Mouse (Mus musculus) stomach, adult 2 months (tissue): ENCODE data around the gene Angptl6. TPM values are rescaled to one million over a fixed set of nuclear protein-coding genes. Genes with fewer than 3 reads are reported as not detected.

ENCODE experiments used
- polyA plus RNA-seq: library from polyadenylated mRNA; depleted of rRNA; stranded (reverse); fragments of >200 nt; gene quantifications from 2 replicates; pipeline ENCODE4 v1.2.3, GENCODE M21; 2012; rRNA removed

Gene Angptl6
- polyA plus RNA-seq: 4.6 and 6.6 TPM in 2 replicates

DNA sequence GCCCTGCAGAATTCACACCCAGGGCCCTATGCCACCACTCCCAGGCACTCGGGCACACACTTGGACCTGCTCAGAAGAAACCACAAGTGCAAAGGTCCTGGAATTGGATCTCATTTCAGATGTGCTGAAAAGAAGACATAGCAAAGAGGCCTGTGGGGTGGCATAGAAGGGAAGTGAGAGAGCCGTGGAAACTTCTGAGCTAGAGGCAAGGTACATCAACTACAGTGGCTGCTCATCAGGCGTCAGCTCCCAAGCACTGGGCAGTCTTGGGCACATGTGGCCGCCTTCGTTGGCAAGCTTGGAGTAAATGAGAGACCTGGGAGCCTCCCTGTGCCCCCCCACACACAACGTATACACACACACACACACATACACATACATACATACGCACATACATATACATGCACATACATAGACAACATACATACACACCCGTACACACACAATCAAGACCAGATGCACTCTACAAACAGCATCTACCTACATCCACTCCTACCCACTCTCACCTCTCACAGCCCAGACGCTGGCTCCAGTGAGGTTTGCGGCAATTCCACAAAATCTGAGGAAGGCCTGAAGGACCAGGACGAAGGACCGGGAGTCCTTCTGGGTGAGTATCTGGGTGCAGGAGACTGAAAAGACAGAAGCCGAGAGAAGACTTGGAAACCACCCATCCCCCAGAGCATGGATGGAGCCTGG is at the start of gene Angptl6:
Angptl6 (minus strand) TSS at position 631 of the 696 bp plus-strand sequence.

GRCm38 (mm10) chr9:20898511-20899073 is 19.1 kb upstream of the Angptl6 start, which contains the start of gene Eif3g:
Eif3g (minus strand) TSS chr9:20898623.

GRCm38 (mm10) chr9:20887704-20888385 is 8.3 kb upstream of the Angptl6 start, which contains the start of gene Ppan:
Ppan (plus strand) TSS chr9:20888175.

GRCm38 (mm10) chr9:20868448-20869001 is 11.0 kb downstream of the Angptl6 start, which contains the start of gene A230050P20Rik:
A230050P20Rik (plus strand) TSS chr9:20868642.

Other genes with a start within 250 kb of the Angptl6 start
- gene Ubl5, start 236.8 kb downstream of the Angptl6 start, polyA plus RNA-seq: 85.7 and 103 TPM in 2 replicates
- 16.8 and 20.1 TPM in 2 replicates for gene Fbxl12, start 235.0 kb downstream of the Angptl6 start, polyA plus RNA-seq
- 6.4 and 9.3 TPM in 2 replicates for gene Pin1, start 227.6 kb downstream of the Angptl6 start, polyA plus RNA-seq
- gene Olfm2, start 133.4 kb downstream of the Angptl6 start, polyA plus RNA-seq: 0.68 and 0.78 TPM in 2 replicates
- 7.6 and 8.7 TPM in 2 replicates for gene Col5a3, start 64.7 kb downstream of the Angptl6 start, polyA plus RNA-seq
- gene Rdh8, start 61.2 kb downstream of the Angptl6 start, polyA plus RNA-seq: not detected in 2 replicates
- 27.0 and 29.6 TPM in 2 replicates for gene A230050P20Rik, start 11.1 kb downstream of the Angptl6 start, polyA plus RNA-seq
- 46.2 and 52.6 TPM in 2 replicates for gene Ppan, start 8.4 kb upstream of the Angptl6 start, polyA plus RNA-seq
- 65.9 and 73.1 TPM in 2 replicates for gene Eif3g, start 18.9 kb upstream of the Angptl6 start, polyA plus RNA-seq
- gene Dnmt1, start 80.2 kb upstream of the Angptl6 start, polyA plus RNA-seq: 11.1 and 12.4 TPM in 2 replicates
- gene S1pr2, start 97.1 kb upstream of the Angptl6 start, polyA plus RNA-seq: 3.9 and 4.3 TPM in 2 replicates
- gene Mrpl4, start 123.0 kb upstream of the Angptl6 start, polyA plus RNA-seq: 76.8 and 86.2 TPM in 2 replicates
- 3.9 and 4.4 TPM in 2 replicates for gene Icam1, start 136.3 kb upstream of the Angptl6 start, polyA plus RNA-seq
- gene Icam4, start 149.6 kb upstream of the Angptl6 start, polyA plus RNA-seq: 0.21 and 0.30 TPM in 2 replicates
- 0.21 and 0.48 TPM in 2 replicates for gene Icam5, start 152.3 kb upstream of the Angptl6 start, polyA plus RNA-seq
- gene Zglp1, start 187.4 kb upstream of the Angptl6 start, polyA plus RNA-seq: 0.12 and 1.0 TPM in 2 replicates
- gene Gm49373, start 193.4 kb upstream of the Angptl6 start, polyA plus RNA-seq: 0.09 TPM in 1 of 2 replicates, not detected in the other
- gene Fdx1l, start 193.9 kb upstream of the Angptl6 start, polyA plus RNA-seq: 22.8 and 51.6 TPM in 2 replicates
- 6.2 and 11.8 TPM in 2 replicates for gene Gm38431, start 212.3 kb upstream of the Angptl6 start, polyA plus RNA-seq
- 31.9 and 36.1 TPM in 2 replicates for gene Raver1, start 212.3 kb upstream of the Angptl6 start, polyA plus RNA-seq